Mouse (Mus musculus): ENCODE data around the gene Prkn. TPM values are rescaled to one million over a fixed set of nuclear protein-coding genes. Genes with fewer than 3 reads are reported as not detected.
A peak's percentile ranks its signal among the peaks of the same experiment; 100 is the strongest.

Gene Prkn
- total and polyA plus RNA-seq, 2 experiments from 2014 or later, result 6.2 to 6.8 TPM

DNA sequence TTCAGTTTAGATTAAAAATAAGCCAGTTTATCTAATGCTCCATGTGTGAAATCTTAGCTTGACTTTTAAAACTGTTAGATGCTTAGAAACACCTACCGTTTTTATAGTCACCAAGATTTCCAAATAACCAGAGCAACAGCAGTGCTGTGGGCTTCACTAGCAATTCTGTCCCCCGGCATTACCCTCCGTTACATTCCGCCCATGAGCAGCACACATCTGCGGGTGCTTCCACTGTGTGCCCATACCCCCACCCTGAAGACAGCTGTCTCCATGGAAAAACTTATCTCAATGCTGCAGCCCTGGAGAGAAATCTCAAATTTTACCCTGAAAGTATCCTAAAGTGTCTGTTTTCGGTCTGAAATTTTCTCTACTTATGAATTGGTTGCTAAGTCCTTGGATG, 839.5 kb downstream of the Prkn start:
- no peak overlapping the region for H3K27ac ChIP-seq (ENCODE audit: low read depth, low read length)
- DNase-seq (no peak), ATAC-seq (0 out of 2 replicates have a peak, but pooled peaks have one; percentile 36)
- no peak overlapping the region for H3K4me3 ChIP-seq (ENCODE audit: low read depth, low read length)
- H3K36me3 ChIP-seq (ENCODE audit: insufficient read depth), result no peaks in the 10 kb centered on the region
- no peaks in the 10 kb centered on the region for H3K27me3 ChIP-seq (ENCODE audit: insufficient read depth, low read length)
- no peaks in the 10 kb centered on the region for H3K9me3 ChIP-seq (ENCODE audit: low read length)
- TF ChIP-seq CTCF (IDR thresholded peaks at IDR 0.05; ENCODE audit: low read depth), result no peak
- no peak overlapping the region for H3K4me2 ChIP-seq (ENCODE audit: low read depth)
- 88% methylated on average over 6 of the region's 6 CpGs for WGBS
- H3K9ac ChIP-seq, result no peak overlapping the region
- no peaks in the 10 kb centered on the region for H3K4me1 ChIP-seq (ENCODE audit: insufficient read depth)

DNA sequence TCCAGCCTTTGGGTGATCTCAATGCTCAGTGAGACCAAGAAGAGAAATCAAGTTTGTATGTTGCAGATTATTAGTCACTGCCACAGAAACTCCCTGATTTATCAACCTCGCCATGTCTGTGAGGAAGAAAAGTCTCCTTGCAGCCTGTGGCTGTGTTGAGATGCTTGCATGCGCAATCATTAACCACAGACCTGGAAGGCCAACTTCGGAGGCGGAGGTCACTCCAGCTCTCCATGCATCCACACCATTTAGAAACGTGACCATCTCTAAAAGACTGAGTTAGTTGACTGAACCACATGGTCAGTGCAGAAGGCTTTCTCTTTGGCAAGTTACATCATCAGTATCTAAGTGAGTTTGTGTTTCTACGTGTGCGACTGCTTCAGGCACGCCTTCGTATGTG, 840.3 kb downstream of the Prkn start:
- Histone ChIP-seq H3K27me3 (ENCODE audit: insufficient read depth, low read length) (no peaks in the 10 kb centered on the region), H3K27ac (ENCODE audit: low read depth, low read length) (no peak overlapping the region), H3K4me3 (ENCODE audit: low read depth, low read length) (no peak overlapping the region), H3K9ac (no peak overlapping the region), H3K9me3 (ENCODE audit: low read length) (no peaks in the 10 kb centered on the region), H3K36me3 (ENCODE audit: insufficient read depth) (no peaks in the 10 kb centered on the region), H3K4me1 (ENCODE audit: insufficient read depth) (no peaks in the 10 kb centered on the region), H3K4me2 (ENCODE audit: low read depth) (no peak overlapping the region)
- no peak for TF ChIP-seq CTCF (IDR thresholded peaks at IDR 0.05; ENCODE audit: low read depth)
- ATAC-seq (no peak), DNase-seq (no peak)
- 94% methylated on average over 9 of the region's 9 CpGs for WGBS

DNA sequence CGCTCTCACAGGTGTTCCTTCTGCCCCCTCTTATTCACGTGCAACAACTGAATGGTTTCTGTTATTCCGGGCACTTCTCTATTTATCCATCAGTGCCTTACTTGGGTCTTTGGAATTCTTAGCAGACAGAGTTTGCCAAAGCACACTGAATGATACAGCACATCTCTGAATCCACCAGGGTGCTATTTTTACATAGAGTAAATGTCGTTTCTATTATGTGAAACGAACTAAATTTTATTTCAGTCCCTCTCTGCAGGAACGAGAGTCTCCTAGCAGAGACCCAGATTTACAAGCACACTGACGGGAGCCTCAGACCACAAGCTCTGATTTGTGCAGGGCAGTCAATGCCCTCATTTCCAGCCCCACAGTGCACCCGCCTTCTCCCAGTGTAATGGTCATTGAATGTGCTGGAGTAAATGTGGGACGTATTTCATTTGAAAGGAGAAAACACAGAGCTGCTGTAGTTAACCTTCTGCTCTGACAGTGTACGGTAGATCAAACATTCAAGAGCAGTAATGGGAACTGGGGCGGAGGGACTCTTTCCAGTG, 841.7 kb downstream of the Prkn start:
- H3K9me3 ChIP-seq (ENCODE audit: low read length), result no peaks in the 10 kb centered on the region
- peak; percentile 30 for DNase-seq
- WGBS, result 28% methylated on average over 11 of the region's 11 CpGs
- H3K27ac ChIP-seq (ENCODE audit: low read depth, low read length), result peak overlapping the region; percentile 50; the same call in 1 of the 2 replicates
- TF ChIP-seq CTCF (IDR thresholded peaks at IDR 0.05; ENCODE audit: low read depth), result no peak
- H3K27me3 ChIP-seq (ENCODE audit: insufficient read depth, low read length), result no peaks in the 10 kb centered on the region
- H3K4me3 ChIP-seq (ENCODE audit: low read depth, low read length), result no peak overlapping the region
- no peaks in the 10 kb centered on the region for H3K4me1 ChIP-seq (ENCODE audit: insufficient read depth)
- H3K9ac ChIP-seq, result 0 out of 2 replicates have a peak overlapping the region, but pooled peaks have one; percentile 14
- H3K4me2 ChIP-seq (ENCODE audit: low read depth), result 0 out of 2 replicates have a peak overlapping the region, but pooled peaks have one; percentile 10
- ATAC-seq, result peak; percentile 45
- no peaks in the 10 kb centered on the region for H3K36me3 ChIP-seq (ENCODE audit: insufficient read depth)

DNA sequence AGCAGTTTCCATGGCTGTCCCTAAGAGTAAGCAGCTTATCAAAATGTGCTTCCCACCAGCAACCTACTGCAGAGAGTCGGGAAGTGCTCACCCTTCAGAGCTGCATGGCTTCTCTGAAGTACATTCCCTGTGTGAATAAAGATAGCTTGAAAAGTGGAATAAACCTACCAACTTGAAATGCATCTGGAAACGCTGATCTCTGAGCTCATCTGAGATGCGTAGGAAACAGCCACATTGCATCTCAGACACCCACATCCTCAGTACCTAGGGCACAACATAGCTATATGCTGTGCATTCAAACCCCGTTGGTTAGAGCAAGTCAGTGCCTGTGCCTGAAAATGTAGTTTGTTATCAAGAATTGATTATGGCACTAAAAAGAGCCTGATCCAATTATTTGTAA, 864.8 kb downstream of the Prkn start:
- Histone ChIP-seq H3K4me2 (ENCODE audit: low read depth) (no peak overlapping the region), H3K27ac (ENCODE audit: low read depth, low read length) (no peak overlapping the region), H3K4me1 (ENCODE audit: insufficient read depth) (no peaks in the 10 kb centered on the region), H3K36me3 (ENCODE audit: insufficient read depth) (no peaks in the 10 kb centered on the region), H3K9me3 (ENCODE audit: low read length) (no peaks in the 10 kb centered on the region), H3K9ac (no peak overlapping the region), H3K4me3 (ENCODE audit: low read depth, low read length) (no peak overlapping the region), H3K27me3 (ENCODE audit: insufficient read depth, low read length) (no peaks in the 10 kb centered on the region)
- DNase-seq (no peak), ATAC-seq (no peak)
- WGBS, result 85% methylated on average over 4 of the region's 4 CpGs
- TF ChIP-seq CTCF (IDR thresholded peaks at IDR 0.05; ENCODE audit: low read depth), result no peak

DNA sequence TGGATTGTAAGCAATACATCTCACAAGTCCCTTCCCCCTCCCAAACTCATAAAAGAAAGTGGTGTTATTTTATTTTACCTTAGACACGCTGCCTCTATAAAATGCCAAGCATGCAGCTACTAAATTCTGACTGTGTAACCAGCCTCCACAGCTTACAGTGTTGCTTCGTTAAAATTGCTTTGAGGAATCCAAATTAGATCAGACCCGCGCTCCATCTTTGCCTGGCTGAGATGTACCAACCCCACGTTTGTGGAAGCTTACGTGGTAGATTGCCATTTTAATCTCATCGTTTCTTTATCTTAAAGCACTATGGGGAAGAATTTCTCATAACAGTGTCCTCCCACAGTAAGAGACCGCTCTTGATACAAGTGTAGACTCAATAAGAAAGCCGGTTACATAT, 865.6 kb downstream of the Prkn start:
- TF ChIP-seq CTCF (IDR thresholded peaks at IDR 0.05; ENCODE audit: low read depth), result no peak
- 66% methylated on average over 9 of the region's 9 CpGs for WGBS
- no peaks in the 10 kb centered on the region for H3K36me3 ChIP-seq (ENCODE audit: insufficient read depth)

DNA sequence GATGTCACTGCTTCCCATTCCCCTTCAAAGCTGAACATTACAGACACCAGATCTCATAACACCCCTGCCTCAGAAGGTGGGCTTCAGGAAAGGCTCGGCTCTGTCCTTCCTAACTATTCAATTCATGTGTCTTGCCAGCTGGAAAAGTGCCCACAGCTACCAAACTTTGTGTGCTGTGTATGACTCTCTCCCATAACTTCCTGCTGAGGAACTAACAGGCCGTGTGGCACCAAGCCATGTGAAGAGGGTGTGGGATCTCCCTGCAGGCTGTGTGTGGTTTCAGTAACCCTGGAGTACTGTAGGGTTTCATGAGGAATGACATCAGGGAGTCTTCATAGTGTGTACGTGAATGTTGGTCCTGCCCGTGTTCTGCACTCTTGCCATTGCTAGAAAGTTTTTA, 871.9 kb downstream of the Prkn start:
- Histone ChIP-seq H3K27me3 (ENCODE audit: insufficient read depth, low read length) (no peaks in the 10 kb centered on the region), H3K27ac (ENCODE audit: low read depth, low read length) (no peak overlapping the region), H3K4me2 (ENCODE audit: low read depth) (no peak overlapping the region), H3K4me1 (ENCODE audit: insufficient read depth) (no peaks in the 10 kb centered on the region), H3K9ac (no peak overlapping the region), H3K36me3 (ENCODE audit: insufficient read depth) (no peaks in the 10 kb centered on the region), H3K9me3 (ENCODE audit: low read length) (no peaks in the 10 kb centered on the region), H3K4me3 (ENCODE audit: low read depth, low read length) (no peak overlapping the region)
- 58% methylated on average over 4 of the region's 4 CpGs for WGBS
- no peak for ATAC-seq
- TF ChIP-seq CTCF (IDR thresholded peaks at IDR 0.05; ENCODE audit: low read depth), result no peak
- DNase-seq, result no peak

More for the DNA sequence above, 865.6 kb downstream of the Prkn start:
- Histone ChIP-seq H3K27ac (ENCODE audit: low read depth, low read length) (no peak overlapping the region), H3K4me1 (ENCODE audit: insufficient read depth) (no peaks in the 10 kb centered on the region), H3K27me3 (ENCODE audit: insufficient read depth, low read length) (no peaks in the 10 kb centered on the region), H3K4me2 (ENCODE audit: low read depth) (no peak overlapping the region), H3K4me3 (ENCODE audit: low read depth, low read length) (no peak overlapping the region), H3K9ac (no peak overlapping the region), H3K9me3 (ENCODE audit: low read length) (no peaks in the 10 kb centered on the region)
- DNase-seq (no peak), ATAC-seq (no peak)

DNA sequence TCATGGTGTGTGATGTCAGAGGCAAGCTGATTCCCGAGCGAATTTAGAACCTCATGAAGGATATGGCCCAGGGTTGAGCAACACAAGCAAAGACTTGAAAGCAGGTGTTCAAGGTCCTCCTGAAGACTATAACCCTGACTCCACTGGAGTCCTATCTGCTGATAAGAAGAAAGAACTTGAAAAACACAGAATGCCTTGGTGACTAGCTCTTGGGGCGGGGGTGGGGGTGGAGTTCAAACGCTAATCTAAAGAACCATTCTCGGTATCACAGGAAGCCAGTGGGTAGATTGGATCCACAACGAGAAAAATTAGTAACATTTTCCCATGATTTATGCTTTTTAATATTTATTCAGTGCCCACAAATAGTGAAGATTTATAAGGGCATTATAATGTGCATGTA, 879.6 kb downstream of the Prkn start:
- Histone ChIP-seq H3K27ac (ENCODE audit: low read depth, low read length) (no peak overlapping the region), H3K27me3 (ENCODE audit: insufficient read depth, low read length) (no peaks in the 10 kb centered on the region), H3K9me3 (ENCODE audit: low read length) (no peaks in the 10 kb centered on the region), H3K4me3 (ENCODE audit: low read depth, low read length) (no peak overlapping the region), H3K9ac (no peak overlapping the region), H3K36me3 (ENCODE audit: insufficient read depth) (no peaks in the 10 kb centered on the region), H3K4me1 (ENCODE audit: insufficient read depth) (no peaks in the 10 kb centered on the region), H3K4me2 (ENCODE audit: low read depth) (no peak overlapping the region)
- ATAC-seq, result no peak
- no peak for TF ChIP-seq CTCF (IDR thresholded peaks at IDR 0.05; ENCODE audit: low read depth)
- 90% methylated on average over 6 of the region's 6 CpGs for WGBS
- no peak for DNase-seq

Data from forebrain, postnatal 0 days (tissue).